23 mouse cellular contexts compared by ENCODE assay signal in genomic region chr19:53013744-53014143, GRCm38 (mm10). TPM values are rescaled to one million over a fixed set of nuclear protein-coding genes. Genes with fewer than 3 reads are reported as not detected.
DNase-seq lines count a peak whose midpoint lies in the region; ATAC-seq lines count a peak whose summit lies in the region.
"Had no signal": no experiment of that assay in that cellular context is flagged by ENCODE, and none has a peak within 500 bp of the region (broad histone marks: within the 10 kb centered on the region; RNA-seq: fewer than 3 reads in every experiment).

No protein-coding gene starts in this region.

- no peaks in the 10 kb centered on the region for H3K27me3 ChIP-seq in heart, embryonic 12.5 days (replicated peaks)
- H3K27me3 ChIP-seq: CH12.LX; embryonic facial prominence, embryonic 12.5 days; kidney, embryonic 15.5 days; midbrain, embryonic 15.5 days had no signal

- no peak for ATAC-seq in heart, embryonic 12.5 days (ENCODE audit: insufficient number of reproducible peaks, low FRiP score)
- no peak for ATAC-seq in megakaryocyte-erythroid progenitor cell, adult 5-6 weeks (replicated peaks; ENCODE audit: low FRiP score, low TSS enrichment, poor library complexity, severe bottlenecking)
- ATAC-seq: intestine, embryonic 16.5 days; midbrain, embryonic 15.5 days had no signal

- intact Hi-C loops in heart, postnatal 36 days (cut with DNase I): no loop called here

- H3K9me3 ChIP-seq in heart, embryonic 12.5 days (replicated peaks): no peaks in the 10 kb centered on the region
- H3K9me3 ChIP-seq: embryonic facial prominence, embryonic 12.5 days; kidney, embryonic 15.5 days; limb, embryonic 10.5 days; midbrain, embryonic 15.5 days had no signal

- H3K4me2 ChIP-seq in heart, embryonic 12.5 days: 0 out of 2 replicates have a peak overlapping the region, but pooled peaks have one; percentile 8
- H3K4me2 ChIP-seq: embryonic facial prominence, embryonic 12.5 days; kidney, embryonic 15.5 days; liver, embryonic 11.5 days; lung, embryonic 14.5 days; midbrain, embryonic 15.5 days had no signal

- peaks cover 57% of the 10 kb centered on the region for H3K36me3 ChIP-seq in heart, embryonic 12.5 days

- no peak overlapping the region for H3K4me3 ChIP-seq in heart, embryonic 12.5 days
- H3K4me3 ChIP-seq: embryonic facial prominence, embryonic 12.5 days; kidney, embryonic 15.5 days; limb, embryonic 10.5 days; midbrain, embryonic 15.5 days had no signal

- no peak overlapping the region for H3K27ac ChIP-seq in heart, embryonic 12.5 days (ENCODE audit: poor library complexity, severe bottlenecking)
- H3K27ac ChIP-seq: embryonic facial prominence, embryonic 12.5 days; hindbrain, embryonic 14.5 days; kidney, embryonic 15.5 days; limb, embryonic 10.5 days; macrophage; midbrain, embryonic 15.5 days had no signal

- DNase-seq in adrenal gland, postnatal 10 days: peak; percentile 48
- no peak for DNase-seq in adrenal gland, adult 2 months
- peak; percentile 65 for DNase-seq in 3134 (ENCODE audit: extremely low read depth, insufficient read length, low spot score)
- DNase-seq in heart, postnatal 36 days: peak; percentile 34 to 57
- DNase-seq in ovary, postnatal 36 days (ENCODE audit: low spot score): no peak
- no peak for DNase-seq in kidney, postnatal 36 days
- DNase-seq: adrenal gland, adult 8-10 months; cerebellum, adult 18-20 months; gastrocnemius, postnatal 10 days; lung, embryonic 14.5 days; right cerebral cortex, postnatal 14 days; thymus, postnatal 36 days had no signal

- H3K4me1 ChIP-seq in heart, embryonic 12.5 days (replicated peaks): peaks cover 87% of the 10 kb centered on the region
- H3K4me1 ChIP-seq: midbrain, embryonic 15.5 days had no signal

- 84% methylated on average over 3 of the region's 3 CpGs for WGBS in heart, embryonic 12.5 days

- no peak overlapping the region for H3K9ac ChIP-seq in heart, embryonic 12.5 days
- H3K9ac ChIP-seq: embryonic facial prominence, embryonic 12.5 days; hindbrain, embryonic 14.5 days; kidney, embryonic 15.5 days; lung, embryonic 14.5 days; midbrain, embryonic 15.5 days had no signal

RNA-seq across cellular contexts. Expression of gene Xpnpep1, which starts 26.3 kb away (rescaled TPM):
- total RNA-seq in adrenal gland, postnatal 10 days (2021): 100 to 1,000 TPM; 103 to 105 TPM
- total RNA-seq in adrenal gland, adult 2 months (2021): 10 to 100 TPM; 73.7 to 82.0 TPM
- polyA plus RNA-seq in adrenal gland, adult 2 months (2012; rRNA removed): 41.6 and 47.4 TPM in 2 replicates
- polyA plus RNA-seq in heart, embryonic 12.5 days (2016; fragmentation: Nextera tagmentation; extraction: Ambion mirVana): 191 TPM in 2 replicates
- 10 to 100 TPM; 79.1 to 85.7 TPM for total RNA-seq in heart, postnatal 36 days (2021)
- 103 and 128 TPM in 2 replicates for total RNA-seq in megakaryocyte-erythroid progenitor cell, adult 5-6 weeks (2014; fragmentation: Nextera tagmentation)
- total RNA-seq in megakaryocyte-erythroid progenitor cell, adult 5-6 weeks (2017): 73.6 and 186 TPM in 2 replicates

Comparison
In these comparisons a context has a peak if more than half of its experiments do, and no peak if none do; other contexts are left out.
1. DNase-seq: peak in adrenal gland, postnatal 10 days (single experiment), 3134 (single experiment) and heart, postnatal 36 days (2 of 2); none in adrenal gland, adult 2 months (single experiment), ovary, postnatal 36 days (single experiment) and kidney, postnatal 36 days (0 of 2).